Mouse (Mus musculus) left cerebral cortex, adult 2 months (tissue): ENCODE results near the gene Vars. TPM values are rescaled to one million over a fixed set of nuclear protein-coding genes. Genes with fewer than 3 reads are reported as not detected.
A peak's percentile ranks its signal among the peaks of the same experiment; 100 is the strongest.
"Not testable (repeated sequence)": the region's sequence is repeated elsewhere in the genome, so short reads cannot be mapped to it uniquely, and the experiment has no call there.

Source experiments
- DNase-seq, 2 experiments: peaks; one replicate each; pipeline ENCODE4 v3.0.0; 2021 to 2022; ENCODE audit warnings: low spot score in 2 of 2, mixed read lengths in 1 of 2; ENCODE audit errors: extremely low spot score in 1 of 2
- H3K27ac ChIP-seq: fragments of 200-600 bp; 2 replicates; pipeline ENCODE4 v1.8.1; 2022
- H3K4me3 ChIP-seq: fragments of 200-600 bp; 2 replicates; pipeline ENCODE4 v1.8.1; 2022
- CTCF ChIP-seq: fragments of 200-600 bp; IDR thresholded peaks from 2 replicates; pipeline ENCODE4 v1.8.1; 2022; ENCODE audit warnings: antibody characterized with exemption, mild to moderate bottlenecking, moderate library complexity
- intact Hi-C: fragments of 180-260 bp; cut with DNase I; formaldehyde crosslinking; loops from one replicate; pipeline ENCODE4 v1.15.1; 2025
- total RNA-seq, 2 experiments: library from RNA; stranded (reverse); gene quantifications; 2 replicates each; pipeline ENCODE4 v1.2.3; 2021

Vars gene
- total RNA-seq, 2 experiments from 2014 or later: 44.1 to 46.6 TPM

GRCm38 (mm10) chr17:34977000-34977399, 23.8 kb upstream of the Vars start:
- DNase-seq: no peak
- intact Hi-C loops: no loop called here
- TF ChIP-seq CTCF: no peak
- Histone ChIP-seq H3K4me3 (no peak overlapping the region), H3K27ac (no peak overlapping the region)

GRCm38 (mm10) chr17:34978239-34978638, 22.5 kb upstream of the Vars start:
- Histone ChIP-seq H3K4me3 (no peak overlapping the region), H3K27ac (no peak overlapping the region)
- no peak for DNase-seq
- TF ChIP-seq CTCF: no peak
- intact Hi-C loops: no loop called here

- intact Hi-C loops: loop anchor here (1.0 to 5.0 kb wide), 3 partner anchors 23 to 142 kb away; partner anchors contain the start of genes Dxo and Stk19
- no peak for TF ChIP-seq CTCF
- H3K4me3 ChIP-seq: no peak overlapping the region
- DNase-seq: no peak
- no peak overlapping the region for H3K27ac ChIP-seq
Observed at GRCm38 (mm10) chr17:34979631-34980030, 21.2 kb upstream of the Vars start.

GRCm38 (mm10) chr17:34980655-34981054, 20.1 kb upstream of the Vars start:
- peak overlapping the region; percentile 92 for H3K27ac ChIP-seq
- intact Hi-C loops: loop anchor here (1.0 to 5.0 kb wide), 4 partner anchors 24 to 143 kb away; partner anchors contain the start of genes Dxo and Stk19
- TF ChIP-seq CTCF: peak; percentile 76
- H3K4me3 ChIP-seq: peak overlapping the region; percentile 69
- DNase-seq: no peak

- peak; percentile 15 for TF ChIP-seq CTCF
- H3K4me3 ChIP-seq: peak within 1 kb of the TSS; percentile 69
- peak; percentile 90 for DNase-seq
- intact Hi-C loops: loop anchor here (1.0 to 5.0 kb wide), 3 partner anchors 29 to 144 kb away; partner anchors contain the start of genes Dxo and Stk19
- H3K27ac ChIP-seq: peak within 1 kb of the TSS; percentile 92
Observed at GRCm38 (mm10) chr17:34981690-34982180, 19.1 kb upstream of the Vars start, which contains the start of gene Lsm2. Gene Lsm2 (plus strand): TSS chr17:34981862.

GRCm38 (mm10) chr17:34982328-34982727, 18.5 kb upstream of the Vars start:
- peak overlapping the region; percentile 92 for H3K27ac ChIP-seq
- TF ChIP-seq CTCF: no peak
- intact Hi-C loops: loop anchor here (5.0 kb wide), 2 partner anchors 125 to 145 kb away; partner anchors contain the start of genes Dxo and Stk19
- H3K4me3 ChIP-seq: peak overlapping the region; percentile 69
- DNase-seq: no peak

GRCm38 (mm10) chr17:34984218-34984617, 16.6 kb upstream of the Vars start:
- intact Hi-C loops: loop anchor here (5.0 kb wide), 2 partner anchors 127 to 147 kb away; partner anchors contain the start of genes Dxo and Stk19
- no peak overlapping the region for H3K4me3 ChIP-seq
- no peak for DNase-seq
- no peak overlapping the region for H3K27ac ChIP-seq
- TF ChIP-seq CTCF: peak; percentile 86

- Histone ChIP-seq H3K27ac (no peak overlapping the region), H3K4me3 (no peak overlapping the region)
- intact Hi-C loops: no loop called here
- DNase-seq: no peak
- TF ChIP-seq CTCF: no peak
Observed at GRCm38 (mm10) chr17:34994751-34995150, 6.0 kb upstream of the Vars start.

- H3K27ac ChIP-seq, intact Hi-C loops, DNase-seq, H3K4me3 ChIP-seq: not testable (repeated sequence)
Observed at GRCm38 (mm10) chr17:34995192-34995591, 5.6 kb upstream of the Vars start.

GRCm38 (mm10) chr17:34995927-34996326, 4.9 kb upstream of the Vars start:
- H3K27ac ChIP-seq, intact Hi-C loops, DNase-seq, H3K4me3 ChIP-seq: not testable (repeated sequence)

GRCm38 (mm10) chr17:34996411-34997141, 4.2 kb upstream of the Vars start:
- H3K27ac ChIP-seq: no peak overlapping the region
- no peak for TF ChIP-seq CTCF
- H3K4me3 ChIP-seq: no peak overlapping the region
- no peak for DNase-seq
- intact Hi-C loops: no loop called here

GRCm38 (mm10) chr17:34997142-34997483, 3.7 kb upstream of the Vars start:
- TF ChIP-seq CTCF: no peak
- H3K27ac ChIP-seq: no peak overlapping the region
- H3K4me3 ChIP-seq: no peak overlapping the region
- no peak for DNase-seq
- intact Hi-C loops: no loop called here
